Mouse (Mus musculus) adrenal gland, postnatal 14 days (tissue): ENCODE results near the gene Acap2. TPM values are rescaled to one million over a fixed set of nuclear protein-coding genes. Genes with fewer than 3 reads are reported as not detected.

ENCODE experiments used
- DNase-seq: peaks from one replicate; pipeline ENCODE4 v3.0.0; 2021; ENCODE audit warnings: mixed read lengths
- long read RNA-seq, 2 experiments: library from polyadenylated mRNA; stranded (forward); transcript quantifications; one replicate each; pipeline ENCODE4 v2.0.0; 2021
- total RNA-seq: library from RNA; stranded (reverse); gene quantifications from 2 replicates; pipeline ENCODE4 v1.2.3, GENCODE M21; 2021

The Acap2 gene
- 38.5 and 41.5 TPM in 2 replicates for total RNA-seq
- long read RNA-seq, experiment 1, transcript Acap2-203 (23 exons, 3,414 nt) = major isoform, 8 of 13 reads
- long read RNA-seq, experiment 1, partial matches to known transcripts = 1 of 13 reads
- long read RNA-seq, experiment 1, other reads (novel, unspliced or antisense) = 4 of 13 reads
- long read RNA-seq, experiment 2, transcript Acap2-203 (23 exons, 3,414 nt) = major isoform, 9 of 12 reads
- long read RNA-seq, experiment 2, partial matches to known transcripts = 2 of 12 reads
- long read RNA-seq, experiment 2, other reads (novel, unspliced or antisense) = 1 of 12 reads

- peak; percentile 99 for DNase-seq
Observed at GRCm38 (mm10) chr16:31200790-31201567, at the start of gene Acap2. Acap2 (minus strand) TSS chr16:31201245.

GRCm38 (mm10) chr16:31249401-31249800 is 48.4 kb upstream of the Acap2 start:
- no peak for DNase-seq

GRCm38 (mm10) chr16:31248717-31249116 is 47.7 kb upstream of the Acap2 start:
- no peak for DNase-seq

GRCm38 (mm10) chr16:31247442-31247841 is 46.4 kb upstream of the Acap2 start:
- DNase-seq = no peak

- no peak for DNase-seq
Observed at GRCm38 (mm10) chr16:31244053-31244452, 43.0 kb upstream of the Acap2 start.

- no peak for DNase-seq
Observed at GRCm38 (mm10) chr16:31241433-31241832, 40.4 kb upstream of the Acap2 start.

- DNase-seq = no peak
Observed at GRCm38 (mm10) chr16:31240569-31240968, 39.5 kb upstream of the Acap2 start.

GRCm38 (mm10) chr16:31238281-31238680 is 37.2 kb upstream of the Acap2 start:
- no peak for DNase-seq

- peak; percentile 58 for DNase-seq
Observed at GRCm38 (mm10) chr16:31235457-31236310, 34.6 kb upstream of the Acap2 start.

GRCm38 (mm10) chr16:31234808-31235456 is 33.9 kb upstream of the Acap2 start:
- no peak for DNase-seq

GRCm38 (mm10) chr16:31234356-31234755 is 33.3 kb upstream of the Acap2 start:
- no peak for DNase-seq

- peak; percentile 91 for DNase-seq
Observed at GRCm38 (mm10) chr16:31233541-31234339, 32.7 kb upstream of the Acap2 start.

GRCm38 (mm10) chr16:31233167-31233498 is 32.1 kb upstream of the Acap2 start:
- DNase-seq = no peak

- no peak for DNase-seq
Observed at GRCm38 (mm10) chr16:31232491-31233166, 31.6 kb upstream of the Acap2 start.

GRCm38 (mm10) chr16:31231591-31231990 is 30.5 kb upstream of the Acap2 start:
- no peak for DNase-seq

- no peak for DNase-seq
Observed at GRCm38 (mm10) chr16:31227746-31228145, 26.7 kb upstream of the Acap2 start.

- no peak for DNase-seq
Observed at GRCm38 (mm10) chr16:31215271-31215670, 14.2 kb upstream of the Acap2 start.

GRCm38 (mm10) chr16:31213463-31213862 is 12.4 kb upstream of the Acap2 start:
- no peak for DNase-seq

- DNase-seq = no peak
Observed at GRCm38 (mm10) chr16:31211503-31211902, 10.5 kb upstream of the Acap2 start.

GRCm38 (mm10) chr16:31210453-31210852 is 9.4 kb upstream of the Acap2 start:
- peak; percentile 68 for DNase-seq

- DNase-seq = no peak
Observed at GRCm38 (mm10) chr16:31209911-31210310, 8.9 kb upstream of the Acap2 start.
